In the genomic region with DNA sequence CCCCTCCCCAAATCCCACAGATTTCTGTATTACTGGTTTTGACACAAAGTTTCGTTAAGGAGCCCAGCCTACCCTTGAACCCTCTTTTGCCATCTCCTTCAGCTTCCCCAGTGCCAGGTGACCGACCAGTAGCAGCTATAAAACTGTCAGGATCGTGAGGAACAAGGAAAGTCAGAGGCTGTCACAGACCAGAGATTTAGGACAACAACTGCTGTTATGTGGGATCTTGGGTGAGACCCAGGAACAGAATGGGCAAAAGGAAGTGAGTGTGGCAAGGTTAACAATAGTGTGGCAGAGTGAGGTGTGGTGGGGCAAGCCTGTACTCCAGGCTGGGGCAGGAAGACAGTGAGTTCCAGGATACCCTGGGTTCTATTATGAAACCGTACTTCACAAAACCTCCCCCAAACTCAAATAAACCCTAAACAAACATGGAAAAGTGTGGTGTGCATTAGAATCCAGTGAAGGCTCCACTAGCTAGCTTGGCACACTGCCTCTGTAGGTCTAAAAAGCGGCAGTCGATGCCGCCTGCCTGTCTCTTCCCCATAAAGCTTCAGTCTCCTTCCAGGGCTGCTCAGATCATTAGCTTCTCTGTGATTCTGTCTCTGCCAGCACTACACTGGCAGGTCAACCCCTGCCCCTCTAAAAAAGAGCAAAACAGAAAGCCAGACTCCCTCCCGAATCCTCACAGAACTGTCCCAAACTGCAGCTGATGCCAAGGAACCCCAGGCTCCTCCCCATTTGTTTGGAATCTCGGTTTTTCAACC, we compare ENCODE assay signal across 11 mouse cellular contexts. TPM values are rescaled to one million over a fixed set of nuclear protein-coding genes. Genes with fewer than 3 reads are reported as not detected.
A peak's percentile ranks its signal among the peaks of the same experiment; 100 is the strongest.
DNase-seq lines count a peak whose midpoint lies in the region; ATAC-seq and TF ChIP-seq lines count a peak whose summit lies in the region.
"Had no signal": no experiment of that assay in that cellular context is flagged by ENCODE, and none has a peak within 500 bp of the region (broad histone marks: within the 10 kb centered on the region; RNA-seq: fewer than 3 reads in every experiment).

No protein-coding gene starts in this region.

- H3K27me3 ChIP-seq in heart, embryonic 12.5 days (replicated peaks): peaks cover 11% of the 10 kb centered on the region
- no peaks in the 10 kb centered on the region for H3K27me3 ChIP-seq in liver, embryonic 13.5 days

- no peak overlapping the region for H3K4me3 ChIP-seq in heart, embryonic 12.5 days
- no peak overlapping the region for H3K4me3 ChIP-seq in layer of hippocampus, adult 2 months
- H3K4me3 ChIP-seq in bone marrow, adult 2 months (replicated peaks; ENCODE audit: control insufficient read depth, low read depth, low read length): no peak overlapping the region
- H3K4me3 ChIP-seq in liver, embryonic 13.5 days (replicated peaks): no peak overlapping the region

- ATAC-seq in heart, embryonic 12.5 days (ENCODE audit: insufficient number of reproducible peaks, low FRiP score): no peak
- no peak for ATAC-seq in liver, embryonic 13.5 days (ENCODE audit: low read depth)
- ATAC-seq in megakaryocyte progenitor cell, adult 5-6 weeks (replicated peaks; ENCODE audit: poor library complexity): no peak

- H3K4me1 ChIP-seq in heart, embryonic 12.5 days (replicated peaks): peaks cover 62% of the 10 kb centered on the region
- peaks cover 18% of the 10 kb centered on the region for H3K4me1 ChIP-seq in bone marrow, adult 2 months (ENCODE audit: control insufficient read depth, insufficient read depth, low read length)
- H3K4me1 ChIP-seq in liver, embryonic 13.5 days (replicated peaks): peaks cover 100% of the 10 kb centered on the region

- 77% methylated on average over 9 of the region's 9 CpGs for WGBS in heart, embryonic 12.5 days
- WGBS in bone marrow, adult 2 months: 54% methylated on average over 9 of the region's 9 CpGs
- WGBS in liver, embryonic 13.5 days (ENCODE audit: insufficient replicate concordance): 66% methylated on average over 9 of the region's 9 CpGs

- DNase-seq in heart, adult 11 months: peak; percentile 85
- DNase-seq in layer of hippocampus, adult 2 months (ENCODE audit: low spot score in 2 of 2): no peak
- DNase-seq in layer of hippocampus, postnatal 10 days (ENCODE audit: low spot score in 2 of 2): no peak
- no peak for DNase-seq in liver, embryonic 13.5 days
- no peak for DNase-seq in testis, postnatal 14 days (ENCODE audit: low spot score)
- DNase-seq: B cell, adult 2 months; embryo, embryonic 11 days; gastrocnemius, postnatal 10 days had no signal

- H3K9ac ChIP-seq in heart, embryonic 12.5 days: no peak overlapping the region
- H3K9ac ChIP-seq in liver, embryonic 13.5 days: no peak overlapping the region

- TF ChIP-seq POLR2A in bone marrow, adult 2 months (IDR thresholded peaks at IDR 0.05; ENCODE audit: borderline replicate concordance, control insufficient read depth, low read depth, low read length): no peak

- no peaks in the 10 kb centered on the region for H3K9me3 ChIP-seq in heart, embryonic 12.5 days (replicated peaks)
- H3K9me3 ChIP-seq in liver, embryonic 13.5 days (replicated peaks): no peaks in the 10 kb centered on the region

- no peak overlapping the region; the same call in 1 of the 2 replicates for H3K27ac ChIP-seq in heart, embryonic 12.5 days (ENCODE audit: poor library complexity, severe bottlenecking)
- peak overlapping the region; percentile 59 for H3K27ac ChIP-seq in layer of hippocampus, adult 2 months
- 0 out of 2 replicates have a peak overlapping the region, but pooled peaks have one; percentile 6 for H3K27ac ChIP-seq in bone marrow, adult 2 months (ENCODE audit: control insufficient read depth, insufficient read depth, low read depth, low read length, poor library complexity)
- H3K27ac ChIP-seq in liver, embryonic 13.5 days: peak overlapping the region; percentile 56

- no peak overlapping the region for H3K4me2 ChIP-seq in heart, embryonic 12.5 days
- H3K4me2 ChIP-seq in liver, embryonic 13.5 days: no peak overlapping the region

- no peaks in the 10 kb centered on the region for H3K36me3 ChIP-seq in heart, embryonic 12.5 days
- no peaks in the 10 kb centered on the region for H3K36me3 ChIP-seq in liver, embryonic 13.5 days

- TF ChIP-seq CTCF in layer of hippocampus, adult 2 months (conservative IDR thresholded peaks at IDR 0.05): no peak
- TF ChIP-seq CTCF in bone marrow, adult 2 months (IDR thresholded peaks at IDR 0.05; ENCODE audit: control insufficient read depth, insufficient read depth, low read length): no peak

RNA-seq across cellular contexts. Expression of a gene that starts 17.6 kb away (rescaled TPM):
- 73.5 and 73.6 TPM in 2 replicates for polyA plus RNA-seq in heart, embryonic 12.5 days (2016; fragmentation: Nextera tagmentation; extraction: Ambion mirVana)
- total RNA-seq in layer of hippocampus, adult 2 months (2021): 10 to 100 TPM; 57.1 to 60.0 TPM
- total RNA-seq in layer of hippocampus, postnatal 10 days (2021): 100 to 1,000 TPM; 101 to 102 TPM
- polyA plus RNA-seq in bone marrow, adult 2 months (2011; ENCODE audit: insufficient read depth, insufficient read length, low replicate concordance, missing spikeins): 60.4 and 90.4 TPM in 2 replicates
- 92.5 and 94.7 TPM in 2 replicates for polyA plus RNA-seq in liver, embryonic 13.5 days (2015; fragmentation: Nextera tagmentation; extraction: Ambion mirVana)
- 41.0 and 50.9 TPM in 2 replicates for total RNA-seq in megakaryocyte progenitor cell, adult 5-6 weeks (2015)
- total RNA-seq in megakaryocyte progenitor cell, adult 5-6 weeks (2017): 31.0 and 38.7 TPM in 2 replicates
